Comparison of ENCODE assay signal across 9 mouse cellular contexts in genomic region chr4:154855721-154856479, GRCm38 (mm10). TPM values are rescaled to one million over a fixed set of nuclear protein-coding genes. Genes with fewer than 3 reads are reported as not detected.
DNase-seq lines count a peak whose midpoint lies in the region; ATAC-seq and TF ChIP-seq lines count a peak whose summit lies in the region.
"Had no signal": no experiment of that assay in that cellular context is flagged by ENCODE, and none has a peak within 500 bp of the region (broad histone marks: within the 10 kb centered on the region; RNA-seq: fewer than 3 reads in every experiment).

No protein-coding gene starts in this region.

- ATAC-seq in hindbrain, postnatal 0 days = peak; percentile 97
- peak; percentile 94 for ATAC-seq in lung, postnatal 0 days

- no peaks in the 10 kb centered on the region for H3K9me3 ChIP-seq in hindbrain, postnatal 0 days (ENCODE audit: low read length)
- H3K9me3 ChIP-seq in lung, postnatal 0 days (ENCODE audit: low read length) = no peaks in the 10 kb centered on the region

- WGBS in hindbrain, postnatal 0 days = under 1% methylated on average over 109 of the region's 110 CpGs
- whole genome bisulfite sequencing in lung, postnatal 0 days = under 1% methylated on average over 82 of the region's 110 CpGs

- H3K36me3 ChIP-seq in hindbrain, postnatal 0 days (ENCODE audit: insufficient read depth, low read length) = no peaks in the 10 kb centered on the region
- H3K36me3 ChIP-seq in lung, postnatal 0 days (ENCODE audit: insufficient read depth, low read length) = no peaks in the 10 kb centered on the region

- peak overlapping the region; percentile 69 for H3K9ac ChIP-seq in hindbrain, postnatal 0 days (replicated peaks; ENCODE audit: low read length)
- H3K9ac ChIP-seq in lung, postnatal 0 days (replicated peaks; ENCODE audit: low read depth) = no peak overlapping the region

- peak overlapping the region; percentile 49 for H3K4me3 ChIP-seq in hindbrain, postnatal 0 days (ENCODE audit: low read length)
- H3K4me3 ChIP-seq in lung, postnatal 0 days (ENCODE audit: low read depth, low read length) = peak overlapping the region; percentile 39

- TF ChIP-seq EP300 in lung, postnatal 0 days (IDR thresholded peaks at IDR 0.05) = no peak

- peak overlapping the region; percentile 91 for H3K27ac ChIP-seq in hindbrain, postnatal 0 days
- H3K27ac ChIP-seq in lung, postnatal 0 days (ENCODE audit: low read length) = no peak overlapping the region

- peak; percentile 72 for TF ChIP-seq CTCF in hindbrain, postnatal 0 days (IDR thresholded peaks at IDR 0.05; ENCODE audit: low read depth)
- TF ChIP-seq CTCF in lung, postnatal 0 days (IDR thresholded peaks at IDR 0.05) = peak; percentile 75

- peak; percentile 83 for DNase-seq in adrenal gland, postnatal 10 days
- peak; percentile 96 for DNase-seq in embryo, embryonic 10 days (ENCODE audit: low spot score)
- DNase-seq in gastrocnemius, postnatal 10 days = peak; percentile 77
- peak; percentile 97 for DNase-seq in hindbrain, postnatal 0 days (ENCODE audit: low spot score)
- DNase-seq in layer of hippocampus, postnatal 36 days = peak; percentile 90 to 92
- peak; percentile 70 for DNase-seq in lung, postnatal 0 days (ENCODE audit: low spot score)
- peak; percentile 71 for DNase-seq in retina, adult 2 months (ENCODE audit: low read depth, low spot score)
- peak; percentile 67 to 78 for DNase-seq in urinary bladder, postnatal 4 days (ENCODE audit: low spot score in 2 of 2)

- H3K4me1 ChIP-seq in hindbrain, postnatal 0 days (ENCODE audit: insufficient read depth, low read length) = no peaks in the 10 kb centered on the region
- H3K4me1 ChIP-seq in lung, postnatal 0 days (ENCODE audit: insufficient read depth, low read depth, low read length) = no peaks in the 10 kb centered on the region; the same call in 1 of the 2 replicates

- H3K4me2 ChIP-seq in hindbrain, postnatal 0 days (ENCODE audit: low read depth, low read length) = peak overlapping the region; percentile 69
- H3K4me2 ChIP-seq in lung, postnatal 0 days (replicated peaks; ENCODE audit: low read depth, low read length) = peak overlapping the region; percentile 81

- 0 out of 2 replicates have a peak, but pooled peaks cover 3% of the 10 kb centered on the region for H3K27me3 ChIP-seq in hindbrain, postnatal 0 days (ENCODE audit: insufficient read depth, low read length)
- H3K27me3 ChIP-seq in lung, postnatal 0 days (replicated peaks; ENCODE audit: insufficient read depth, low read length) = peaks cover 27% of the 10 kb centered on the region

RNA-seq across cellular contexts. Expression of gene Mmel1, which starts 13.5 kb away (rescaled TPM):
- total RNA-seq in adrenal gland, postnatal 10 days (2021) = under 1 TPM; 0.24 to 0.45 TPM
- total RNA-seq in gastrocnemius, postnatal 10 days (2021) = under 1 TPM; 0.68 to 0.78 TPM
- total RNA-seq in hindbrain, postnatal 0 days (2014; rRNA removed) = 1.0 and 1.6 TPM in 2 replicates
- 0.93 TPM in 2 replicates for polyA plus RNA-seq in hindbrain, postnatal 0 days (2015; fragmentation: Nextera tagmentation; extraction: Ambion mirVana)
- under 1 TPM; 0.15 to 0.40 TPM for total RNA-seq in layer of hippocampus, postnatal 36 days (2021)
- polyA plus RNA-seq in lung, postnatal 0 days (2015; fragmentation: Nextera tagmentation; extraction: Ambion mirVana) = 0.06 and 0.07 TPM in 2 replicates
- polyA plus RNA-seq: large intestine, adult 2 months had no signal

RNA-seq across cellular contexts. Expression of gene Ttc34, which starts 18.6 kb away (rescaled TPM):
- under 1 TPM; 0.12 to 0.42 TPM for total RNA-seq in adrenal gland, postnatal 10 days (2021)
- total RNA-seq in gastrocnemius, postnatal 10 days (2021) = not detected
- 3.0 and 3.3 TPM in 2 replicates for total RNA-seq in hindbrain, postnatal 0 days (2014; rRNA removed)
- polyA plus RNA-seq in hindbrain, postnatal 0 days (2015; fragmentation: Nextera tagmentation; extraction: Ambion mirVana) = 2.3 and 2.7 TPM in 2 replicates
- total RNA-seq in layer of hippocampus, postnatal 36 days (2021) = 1 to 10 TPM; 2.1 to 2.7 TPM
- polyA plus RNA-seq in lung, postnatal 0 days (2015; fragmentation: Nextera tagmentation; extraction: Ambion mirVana) = 0.54 and 0.56 TPM in 2 replicates

RNA-seq across cellular contexts. Expression of gene Fam213b, which starts 43.0 kb away (rescaled TPM):
- total RNA-seq in adrenal gland, postnatal 10 days (2021) = 10 to 100 TPM; 37.8 to 44.3 TPM
- 100 to 1,000 TPM; 121 to 143 TPM for total RNA-seq in gastrocnemius, postnatal 10 days (2021)
- 33.5 and 47.3 TPM in 2 replicates for total RNA-seq in hindbrain, postnatal 0 days (2014; rRNA removed)
- polyA plus RNA-seq in hindbrain, postnatal 0 days (2015; fragmentation: Nextera tagmentation; extraction: Ambion mirVana) = 78.2 and 83.8 TPM in 2 replicates
- total RNA-seq in layer of hippocampus, postnatal 36 days (2021) = 10 to 100 TPM; 40.4 to 45.9 TPM
- polyA plus RNA-seq in lung, postnatal 0 days (2015; fragmentation: Nextera tagmentation; extraction: Ambion mirVana) = 16.8 and 18.9 TPM in 2 replicates
